ENCODE assay signal across 21 mouse cellular contexts in genomic region chr4:4437559-4437958, GRCm38 (mm10).
"Had no signal": no experiment of that assay in that cellular context is flagged by ENCODE, and none has a peak within 500 bp of the region (broad histone marks: within the 10 kb centered on the region; RNA-seq: fewer than 3 reads in every experiment).

No protein-coding gene starts in this region.

- H3K9ac ChIP-seq: heart, embryonic 13.5 days; heart, embryonic 15.5 days; hindbrain, embryonic 13.5 days; hindbrain, embryonic 15.5 days; limb, embryonic 12.5 days had no signal

- H3K36me3 ChIP-seq: heart, embryonic 13.5 days; heart, embryonic 15.5 days; hindbrain, embryonic 13.5 days; hindbrain, embryonic 15.5 days; limb, embryonic 10.5 days; limb, embryonic 12.5 days had no signal

- H3K27ac ChIP-seq: heart, adult 2 months; heart, embryonic 13.5 days; heart, embryonic 15.5 days; hindbrain, embryonic 13.5 days; hindbrain, embryonic 15.5 days; hindbrain, postnatal 0 days; layer of hippocampus, adult 2 months; left cerebral cortex, adult 2 months; limb, embryonic 10.5 days; limb, embryonic 12.5 days had no signal

- H3K4me3 ChIP-seq: heart, adult 2 months; heart, embryonic 13.5 days; heart, embryonic 15.5 days; hindbrain, embryonic 13.5 days; hindbrain, embryonic 15.5 days; layer of hippocampus, adult 2 months; left cerebral cortex, adult 2 months; limb, embryonic 10.5 days; limb, embryonic 12.5 days had no signal

- H3K9me3 ChIP-seq: heart, embryonic 13.5 days; heart, embryonic 15.5 days; hindbrain, embryonic 13.5 days; hindbrain, embryonic 15.5 days; limb, embryonic 10.5 days; limb, embryonic 12.5 days had no signal

- DNase-seq: gastrocnemius, postnatal 14 days; gastrocnemius, postnatal 36 days; heart, adult 11 months; heart, adult 2 months; heart, postnatal 14 days; heart, postnatal 36 days; kidney, adult 18-20 months; kidney, adult 8-10 months; kidney, postnatal 10 days; kidney, postnatal 25 days; kidney, postnatal 4 days; liver had no signal

- H3K4me1 ChIP-seq: heart, embryonic 13.5 days; heart, embryonic 15.5 days; hindbrain, embryonic 13.5 days; hindbrain, embryonic 15.5 days; limb, embryonic 10.5 days; limb, embryonic 12.5 days had no signal
